Mouse (Mus musculus): ENCODE data around the gene 1600014C10Rik.
A peak's percentile ranks its signal among the peaks of the same experiment; 100 is the strongest.

The 1600014C10Rik gene

DNA sequence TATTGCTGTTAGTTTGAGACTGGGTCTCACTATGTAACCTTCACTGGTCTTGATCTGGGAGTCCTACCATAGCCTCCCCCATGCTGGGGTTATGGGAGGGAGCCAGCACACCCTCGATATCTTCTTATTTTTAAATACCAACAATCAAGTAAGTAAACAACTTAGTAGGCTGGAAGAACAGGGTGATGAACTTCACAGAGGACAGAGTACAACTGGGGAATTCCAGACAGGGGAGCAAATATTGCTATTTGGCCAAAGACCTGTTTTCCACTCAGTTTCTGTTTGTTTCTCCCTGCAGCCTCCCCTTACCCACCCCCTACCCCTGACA lies 1.4 kb downstream of the 1600014C10Rik start:
- peak; percentile 44 for DNase-seq (ENCODE audit: low read depth)

- peak; percentile 27 for DNase-seq (ENCODE audit: low read depth)
These were observed 1.8 kb downstream of the 1600014C10Rik start for GRCm38 (mm10) chr7:38184786-38185185.

DNA sequence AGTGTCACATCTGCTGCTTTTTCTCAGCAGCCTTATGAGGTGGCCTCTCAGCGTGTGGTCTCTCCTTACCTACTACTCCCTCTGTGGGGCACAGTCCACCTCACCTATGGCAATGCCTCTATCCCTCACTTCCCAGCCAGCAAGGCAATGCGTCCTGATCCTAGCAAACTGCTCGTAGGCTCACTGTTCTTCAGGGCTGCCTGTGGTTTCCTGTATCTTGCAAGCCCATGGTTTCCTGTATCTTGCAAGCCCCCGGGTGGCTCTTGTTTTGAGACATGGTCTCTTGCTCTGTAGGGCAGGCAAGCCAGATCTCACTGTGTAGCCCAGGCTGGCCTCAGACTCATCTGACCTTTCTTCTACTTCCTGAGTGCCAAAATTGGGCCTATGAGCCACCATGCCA lies 3.8 kb downstream of the 1600014C10Rik start:
- peak; percentile 61 for DNase-seq (ENCODE audit: low read depth)

GRCm38 (mm10) chr7:38187796-38188195 lies 4.8 kb downstream of the 1600014C10Rik start:
- no peak for DNase-seq (ENCODE audit: low read depth)

DNA sequence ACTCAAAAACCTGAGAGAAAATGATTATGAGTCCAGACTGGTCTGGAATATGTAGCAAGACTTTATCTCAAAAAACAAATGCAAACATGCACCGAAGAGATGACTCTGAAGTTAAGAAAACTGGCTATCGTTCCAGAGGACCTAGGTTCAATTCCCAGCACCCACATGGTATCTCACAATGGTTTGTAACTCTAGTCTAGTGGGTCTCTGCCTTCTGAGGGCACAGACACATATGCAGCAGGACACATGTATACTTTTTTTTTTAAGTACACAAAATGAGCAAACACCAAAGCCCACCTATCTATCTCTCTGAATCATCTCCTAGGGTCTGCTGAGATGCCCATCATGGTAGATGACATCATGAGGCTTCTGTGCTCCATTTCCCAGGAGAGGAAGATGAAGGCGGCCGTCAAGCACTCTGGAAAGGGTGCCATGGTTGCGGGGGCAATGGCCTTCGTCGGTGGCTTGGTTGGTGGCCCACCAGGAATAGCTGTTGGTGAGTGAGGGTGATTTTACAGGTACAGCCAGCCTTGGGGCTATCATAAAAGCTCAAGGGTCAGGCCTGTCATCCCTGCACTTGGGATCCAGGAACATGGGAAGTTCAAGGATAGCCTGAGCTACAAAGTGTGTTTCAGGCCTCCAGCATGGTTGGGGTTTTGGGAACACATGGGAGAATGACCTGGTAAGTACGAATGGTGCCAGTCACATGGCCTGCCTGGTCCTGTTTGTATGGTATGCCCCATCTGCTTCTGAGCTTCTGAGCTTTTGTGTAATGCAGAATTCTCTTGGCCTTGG lies 5.5 kb downstream of the 1600014C10Rik start:
- DNase-seq (ENCODE audit: low read depth): no peak

- peak; percentile 76 for DNase-seq (ENCODE audit: low read depth)
These were observed 6.3 kb downstream of the 1600014C10Rik start for GRCm38 (mm10) chr7:38189136-38189982.

GRCm38 (mm10) chr7:38190056-38190835 lies 7.2 kb downstream of the 1600014C10Rik start:
- peak; percentile 64 for DNase-seq (ENCODE audit: low read depth)

DNA sequence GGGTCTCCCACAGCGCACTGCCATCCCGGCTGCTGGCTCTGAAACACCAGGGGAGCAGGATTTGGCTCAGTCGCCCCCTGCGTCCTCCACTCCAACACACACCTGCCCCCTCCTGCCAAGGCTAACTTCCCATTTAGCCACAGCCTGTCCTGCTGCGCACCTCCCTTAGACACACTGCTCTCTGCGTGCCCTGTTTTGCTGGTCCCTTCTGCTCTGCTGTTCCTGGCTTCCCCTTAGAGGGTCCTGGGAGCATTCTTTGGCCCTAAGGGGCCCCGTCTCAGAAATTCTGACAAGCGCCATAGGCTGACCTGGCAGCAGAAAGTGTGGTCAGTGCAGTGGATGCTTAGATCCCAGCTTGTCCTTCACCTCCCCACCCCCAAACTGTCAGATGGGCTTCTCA lies 8.1 kb downstream of the 1600014C10Rik start:
- no peak for DNase-seq (ENCODE audit: low read depth)

DNA sequence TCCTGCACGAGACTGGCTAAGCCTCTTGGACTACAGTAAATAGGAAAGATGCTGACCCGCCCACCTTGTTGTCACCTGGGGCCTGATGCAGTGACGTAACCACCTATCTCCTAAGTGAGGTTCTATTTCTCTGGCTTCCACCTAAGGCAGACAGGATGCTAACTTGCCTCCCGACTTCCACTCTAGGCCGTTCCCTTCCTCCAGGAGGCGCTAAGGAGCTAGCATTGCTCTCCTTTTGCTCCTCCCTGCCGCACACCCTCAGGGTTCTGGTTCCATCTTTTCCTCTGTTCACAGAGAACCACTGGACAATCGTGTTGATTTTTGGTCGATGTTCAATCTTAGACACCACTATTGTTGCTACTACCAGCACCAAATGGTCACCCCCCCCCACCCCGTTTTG lies 8.6 kb downstream of the 1600014C10Rik start:
- peak; percentile 64 for DNase-seq (ENCODE audit: low read depth)

DNA sequence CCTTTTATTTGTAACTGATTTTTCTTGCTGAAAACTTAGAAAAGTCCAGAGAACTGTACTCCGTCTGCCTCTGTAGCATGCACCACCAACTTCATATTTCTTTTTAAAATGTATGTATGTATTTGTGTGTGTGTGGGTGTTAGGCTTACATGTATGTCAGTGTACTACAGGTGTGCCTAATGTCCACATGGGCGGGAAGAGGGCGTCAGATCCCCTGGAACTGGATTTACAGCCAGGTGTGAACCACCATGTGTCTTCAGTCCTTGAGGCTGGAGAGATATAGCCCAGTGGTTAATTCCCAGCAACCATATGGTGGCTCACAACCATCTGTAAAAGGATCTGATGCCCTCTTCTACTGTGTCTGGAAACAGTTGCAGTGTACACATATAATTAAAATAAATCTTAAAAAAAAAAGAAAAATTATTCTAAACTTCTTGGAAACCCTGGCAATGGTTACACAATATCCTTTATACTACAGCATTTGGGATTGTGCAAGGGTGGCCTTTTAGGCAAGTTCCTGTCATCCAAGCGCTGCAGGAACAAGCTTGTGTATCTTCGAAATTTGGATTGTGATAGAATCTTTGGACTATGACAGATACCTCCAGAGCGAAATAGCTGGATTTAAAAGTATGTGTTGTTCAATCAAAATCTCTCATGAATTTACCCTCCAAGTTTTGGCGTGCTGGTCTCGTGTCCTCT lies 17.0 kb downstream of the 1600014C10Rik start:
- no peak for DNase-seq (ENCODE audit: low read depth)

DNA sequence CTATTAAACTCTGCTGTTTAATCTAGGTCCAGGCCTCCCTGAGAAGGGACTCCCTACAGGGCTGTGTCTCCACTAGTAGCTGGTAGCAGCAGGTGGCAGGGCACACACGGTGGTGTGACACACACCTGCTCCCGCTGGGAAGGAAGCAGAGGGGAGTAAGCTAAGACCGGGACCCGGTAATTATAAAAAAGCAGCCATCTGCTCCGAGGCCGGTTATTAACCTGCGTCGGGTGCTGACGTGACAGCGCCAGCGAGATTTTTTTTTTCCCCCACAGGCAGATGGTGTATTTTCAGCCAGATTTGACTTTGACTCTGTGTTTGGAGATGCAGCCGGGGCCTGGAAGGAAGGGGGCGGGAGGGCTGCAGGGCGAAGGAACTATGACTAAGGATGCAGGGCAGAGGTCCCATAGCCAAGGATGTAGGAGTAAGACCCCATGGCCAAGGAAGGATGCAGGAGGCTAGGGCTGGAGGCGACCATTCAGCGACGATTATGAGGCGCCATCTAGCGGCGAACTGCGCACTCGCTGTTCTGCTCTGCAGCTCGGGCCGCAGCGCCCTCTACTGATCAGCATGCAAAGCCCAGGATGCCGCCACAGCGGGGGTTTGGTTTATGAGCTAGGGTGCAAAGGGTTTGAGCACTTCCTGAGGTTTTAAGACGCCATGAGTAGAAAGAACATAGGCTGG lies 17.7 kb downstream of the 1600014C10Rik start:
- peak; percentile 93 for DNase-seq (ENCODE audit: low read depth)

DNA sequence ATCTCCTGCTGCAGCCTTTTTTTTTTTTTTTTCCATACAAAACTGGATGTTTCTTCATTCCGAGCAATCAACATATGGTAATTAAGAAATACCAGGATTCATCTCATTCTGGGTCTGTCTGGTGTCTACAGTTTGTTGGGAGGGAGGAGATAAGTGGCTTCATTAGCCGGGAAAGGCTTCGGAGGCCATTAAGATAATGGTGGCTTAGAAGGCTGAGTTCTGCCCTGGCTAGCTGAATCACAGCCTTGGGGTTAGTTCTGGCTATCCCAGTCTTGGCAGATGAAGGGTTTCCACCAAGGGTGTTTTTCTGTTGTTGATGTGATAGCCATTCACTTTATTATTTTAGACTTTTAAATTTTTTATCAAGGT lies 18.3 kb downstream of the 1600014C10Rik start:
- DNase-seq (ENCODE audit: low read depth): no peak

GRCm38 (mm10) chr7:38204314-38204713 lies 21.3 kb downstream of the 1600014C10Rik start:
- peak; percentile 53 for DNase-seq (ENCODE audit: low read depth)

DNA sequence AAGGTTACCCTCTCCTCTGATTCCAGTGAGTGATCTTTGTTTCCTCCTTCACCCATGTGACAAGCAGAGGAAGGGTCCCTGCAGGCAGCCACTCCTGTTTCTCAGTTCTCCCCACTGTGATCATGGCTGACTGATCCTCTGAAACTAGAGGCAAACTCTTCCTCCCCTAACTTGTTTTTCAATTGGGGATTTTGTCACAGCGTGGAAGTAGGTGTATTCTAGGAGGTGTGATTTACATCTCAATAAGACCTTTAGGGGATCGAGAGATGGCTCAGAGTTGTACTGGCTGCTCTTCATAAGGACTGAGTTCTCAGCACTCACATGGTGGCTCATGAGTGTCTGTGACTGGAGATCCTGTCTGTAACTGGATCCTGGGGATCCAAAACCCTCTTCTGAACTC lies 22.8 kb downstream of the 1600014C10Rik start:
- DNase-seq (ENCODE audit: low read depth): no peak

GRCm38 (mm10) chr7:38206564-38206963 lies 23.5 kb downstream of the 1600014C10Rik start:
- no peak for DNase-seq (ENCODE audit: low read depth)

- no peak for DNase-seq (ENCODE audit: low read depth)
These were observed 26.0 kb downstream of the 1600014C10Rik start for GRCm38 (mm10) chr7:38208969-38209368.

DNA sequence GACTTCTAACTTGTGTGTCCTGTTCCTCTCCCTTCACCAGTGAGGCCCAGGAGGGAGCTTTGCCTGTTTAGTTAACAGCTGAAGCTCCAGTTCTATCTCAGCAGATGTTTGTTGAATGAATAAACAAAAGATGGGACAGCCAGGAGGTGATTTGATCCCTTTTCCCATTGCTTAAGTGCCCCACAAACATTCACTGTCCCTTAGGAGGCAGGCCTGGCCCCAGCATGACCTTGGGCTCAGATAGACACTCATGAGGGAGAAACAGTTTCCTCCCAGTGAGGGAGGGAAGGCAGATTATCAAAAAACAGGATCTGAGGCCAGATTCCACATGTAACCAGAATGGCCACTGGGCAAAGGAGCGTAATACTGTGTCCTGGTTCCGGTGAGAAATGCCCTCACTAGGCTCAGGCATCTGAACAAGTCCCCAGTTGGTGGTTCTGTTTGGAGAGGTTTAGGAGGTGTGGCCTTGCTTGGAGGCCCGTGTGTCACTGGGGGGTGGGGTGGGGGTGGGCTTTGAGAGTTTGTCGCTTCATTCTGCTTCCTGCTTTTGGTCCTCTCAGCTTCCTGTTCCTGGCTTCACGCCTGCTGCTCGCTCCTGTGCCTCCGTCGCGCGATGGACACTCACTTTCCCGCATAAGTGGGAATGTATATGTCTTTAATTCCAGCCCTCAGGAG lies 26.6 kb downstream of the 1600014C10Rik start:
- no peak for DNase-seq (ENCODE audit: low read depth)

DNA sequence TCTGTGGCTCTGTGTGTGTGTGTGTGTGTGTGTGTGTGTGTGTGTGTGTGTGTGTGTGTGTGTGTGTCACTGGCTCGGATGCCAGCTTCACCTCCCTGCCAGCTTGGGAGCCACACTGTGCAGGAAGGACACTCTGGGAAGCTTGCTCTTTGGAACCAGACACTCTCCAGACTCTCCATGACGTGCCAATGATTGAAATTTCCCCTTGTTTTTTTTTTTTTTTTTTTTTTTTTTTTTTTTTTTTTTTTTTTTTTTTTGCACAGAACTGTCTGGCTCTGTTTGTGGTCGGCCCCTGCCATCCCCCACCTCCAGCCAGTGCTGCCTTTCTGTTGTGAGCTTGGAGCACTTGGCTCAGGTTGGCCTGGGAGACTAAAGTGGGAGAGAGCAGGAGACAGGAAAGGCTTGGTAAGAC lies 29.6 kb downstream of the 1600014C10Rik start:
- DNase-seq (ENCODE audit: low read depth): no peak

- DNase-seq (ENCODE audit: low read depth): peak; percentile 30
These were observed 31.6 kb downstream of the 1600014C10Rik start for GRCm38 (mm10) chr7:38214473-38215214.

DNA sequence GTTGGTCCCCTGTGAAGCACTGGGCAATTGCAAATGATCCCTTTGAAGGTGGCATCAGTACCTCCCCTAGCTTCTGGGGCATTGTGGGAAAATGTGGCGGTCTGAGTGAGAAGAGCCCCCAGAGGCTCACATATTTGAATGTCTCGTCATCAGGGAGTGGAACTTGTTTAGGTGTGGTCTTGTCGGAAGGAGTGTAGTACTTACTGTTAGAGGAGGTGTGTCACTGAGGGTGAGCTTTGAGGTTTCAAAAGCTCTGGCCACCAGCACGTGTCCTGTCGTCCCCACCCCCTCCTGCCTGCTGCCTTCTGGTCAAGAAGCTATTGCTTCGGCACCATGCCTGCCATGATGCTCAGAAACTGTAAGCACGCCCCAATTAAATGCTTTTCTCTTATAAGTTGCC lies 32.3 kb downstream of the 1600014C10Rik start:
- no peak for DNase-seq (ENCODE audit: low read depth)
